ENCODE assay signal across 25 mouse cellular contexts in genomic region chr7:105614400-105614799, GRCm38 (mm10). TPM values are rescaled to one million over a fixed set of nuclear protein-coding genes. Genes with fewer than 3 reads are reported as not detected.
DNase-seq lines count a peak whose midpoint lies in the region; ATAC-seq lines count a peak whose summit lies in the region.
"Had no signal": no experiment of that assay in that cellular context is flagged by ENCODE, and none has a peak within 500 bp of the region (broad histone marks: within the 10 kb centered on the region; RNA-seq: fewer than 3 reads in every experiment).

No protein-coding gene starts in this region.

- H3K27me3 ChIP-seq in kidney, embryonic 16.5 days (ENCODE audit: insufficient read depth, low read length) = no peaks in the 10 kb centered on the region
- H3K27me3 ChIP-seq: CH12.LX; embryonic facial prominence, embryonic 15.5 days; hindbrain, embryonic 12.5 days had no signal

- DNase-seq in heart, adult 11 months = peak; percentile 72
- DNase-seq in heart, adult 18-20 months = no peak
- peak; percentile 38 for DNase-seq in kidney, postnatal 10 days
- DNase-seq in kidney, postnatal 14 days = peak; percentile 65
- DNase-seq in embryo, embryonic 10 days (ENCODE audit: low spot score) = no peak
- no peak for DNase-seq in left cerebral cortex, postnatal 25 days (ENCODE audit: low spot score in 2 of 2)
- DNase-seq: adrenal gland, adult 8-10 months; adrenal gland, postnatal 36 days; cerebellum, adult 2 months; cerebellum, postnatal 10 days; embryo, embryonic 11 days; gastrocnemius, adult 2 months; gastrocnemius, postnatal 25 days; heart, postnatal 10 days; heart, postnatal 4 days had no signal

- H3K9ac ChIP-seq in kidney, embryonic 16.5 days (replicated peaks; ENCODE audit: low read length) = no peak overlapping the region
- H3K9ac ChIP-seq: embryonic facial prominence, embryonic 15.5 days; hindbrain, embryonic 12.5 days had no signal

- WGBS in kidney, embryonic 16.5 days = 100% methylated on average over 1 of the region's 1 CpGs

- intact Hi-C loops in left cerebral cortex, postnatal 25 days (cut with DNase I) = no loop called here

- H3K4me1 ChIP-seq in kidney, embryonic 16.5 days (ENCODE audit: insufficient read depth, low read length) = no peaks in the 10 kb centered on the region
- H3K4me1 ChIP-seq: embryonic facial prominence, embryonic 15.5 days; hindbrain, embryonic 12.5 days had no signal

- H3K4me2 ChIP-seq in kidney, embryonic 16.5 days (replicated peaks; ENCODE audit: low read depth, low read length) = no peak overlapping the region
- H3K4me2 ChIP-seq: embryonic facial prominence, embryonic 15.5 days; hindbrain, embryonic 12.5 days had no signal

- no peaks in the 10 kb centered on the region for H3K9me3 ChIP-seq in kidney, embryonic 16.5 days (ENCODE audit: low read length)
- H3K9me3 ChIP-seq: embryonic facial prominence, embryonic 15.5 days; forebrain, embryonic 10.5 days; heart, embryonic 10.5 days; hindbrain, embryonic 12.5 days had no signal

- H3K36me3 ChIP-seq in kidney, embryonic 16.5 days (ENCODE audit: insufficient read depth, low read length) = peaks cover 82% of the 10 kb centered on the region

- H3K27ac ChIP-seq in kidney, embryonic 16.5 days (ENCODE audit: low read length) = no peak overlapping the region
- H3K27ac ChIP-seq: embryonic facial prominence, embryonic 15.5 days; forebrain, embryonic 10.5 days; gastrocnemius, adult 2 months; heart, embryonic 10.5 days; hindbrain, embryonic 12.5 days had no signal

- no peak overlapping the region for H3K4me3 ChIP-seq in kidney, embryonic 16.5 days (ENCODE audit: low read length)
- H3K4me3 ChIP-seq: embryonic facial prominence, embryonic 15.5 days; erythroblast, embryonic 14.5 days; forebrain, embryonic 10.5 days; gastrocnemius, adult 2 months; heart, embryonic 10.5 days; hindbrain, embryonic 12.5 days had no signal

- no peak for ATAC-seq in kidney, embryonic 16.5 days (ENCODE audit: low FRiP score, low TSS enrichment)
- ATAC-seq: forebrain, embryonic 14.5 days had no signal

RNA-seq across cellular contexts. Expression of gene Hpx, which starts 14.5 kb away (rescaled TPM):
- not detected for total RNA-seq in heart, adult 18-20 months (2021)
- 1.3 and 1.7 TPM in 2 replicates for polyA plus RNA-seq in kidney, embryonic 16.5 days (2015; fragmentation: Nextera tagmentation; extraction: Ambion mirVana)
- under 1 TPM; 0.39 to 0.55 TPM for total RNA-seq in left cerebral cortex, postnatal 25 days (2021)
- total RNA-seq: CH12.LX; gastrocnemius, adult 2 months; gastrocnemius, postnatal 25 days; granulocyte monocyte progenitor cell, adult 5-6 weeks had no signal
- polyA plus RNA-seq: erythroblast, embryonic 14.5 days; forebrain, embryonic 14.5 days; heart, embryonic 14.5 days had no signal

RNA-seq across cellular contexts. Expression of gene Trim3, which starts 19.0 kb away (rescaled TPM):
- 10 to 100 TPM; 20.7 to 21.3 TPM for total RNA-seq in heart, adult 18-20 months (2021)
- 38.7 and 39.2 TPM in 2 replicates for polyA plus RNA-seq in kidney, embryonic 16.5 days (2015; fragmentation: Nextera tagmentation; extraction: Ambion mirVana)
- 100 to 1,000 TPM; 149 to 152 TPM for total RNA-seq in left cerebral cortex, postnatal 25 days (2021)

RNA-seq across cellular contexts. Expression of gene Timm10b, which starts 25.5 kb away (rescaled TPM):
- 10 to 100 TPM; 77.9 to 82.3 TPM for total RNA-seq in heart, adult 18-20 months (2021)
- 164 and 183 TPM in 2 replicates for polyA plus RNA-seq in kidney, embryonic 16.5 days (2015; fragmentation: Nextera tagmentation; extraction: Ambion mirVana)
- 10 to 100 TPM; 62.8 to 69.2 TPM for total RNA-seq in left cerebral cortex, postnatal 25 days (2021)

RNA-seq across cellular contexts. Expression of gene Arfip2, which starts 25.8 kb away (rescaled TPM):
- total RNA-seq in heart, adult 18-20 months (2021) = 10 to 100 TPM; 11.6 to 12.4 TPM
- polyA plus RNA-seq in kidney, embryonic 16.5 days (2015; fragmentation: Nextera tagmentation; extraction: Ambion mirVana) = 92.4 and 92.5 TPM in 2 replicates
- total RNA-seq in left cerebral cortex, postnatal 25 days (2021) = 100 to 1,000 TPM; 102 to 106 TPM

RNA-seq across cellular contexts. Expression of gene Gm45799, which starts 26.0 kb away (rescaled TPM):
- 1 to 10 TPM; 3.1 to 5.9 TPM for total RNA-seq in heart, adult 18-20 months (2021)
- polyA plus RNA-seq in kidney, embryonic 16.5 days (2015; fragmentation: Nextera tagmentation; extraction: Ambion mirVana) = 13.1 and 32.4 TPM in 2 replicates
- 10 to 100 TPM in 1 of 2 experiments, 1 to 10 TPM in 1; 9.9 to 18.2 TPM for total RNA-seq in left cerebral cortex, postnatal 25 days (2021)
- total RNA-seq: granulocyte monocyte progenitor cell, adult 5-6 weeks had no signal

Comparison
In these comparisons a context has a peak if more than half of its experiments do, and no peak if none do; other contexts are left out.
1. DNase-seq: peak in heart, adult 11 months (single experiment), kidney, postnatal 10 days (single experiment) and kidney, postnatal 14 days (single experiment); none in heart, adult 18-20 months (0 of 2), embryo, embryonic 10 days (single experiment) and left cerebral cortex, postnatal 25 days (0 of 2).
2. RNA of gene Trim3, which starts 19.0 kb away (total RNA-seq): 149 to 152 TPM in left cerebral cortex, postnatal 25 days; 20.7 to 21.3 TPM in heart, adult 18-20 months; every median in the first group is over 4 times any median in the second.